Mouse (Mus musculus) ovary, adult 18-20 months (tissue): Measurements from ENCODE around the gene Zfp418.
"Not testable (repeated sequence)": the region's sequence is repeated elsewhere in the genome, so short reads cannot be mapped to it uniquely, and the experiment has no call there.

Experiments used
- DNase-seq: peaks from one replicate; pipeline ENCODE4 v3.0.0; 2022; ENCODE audit warnings: low spot score, mixed read lengths

Gene Zfp418

GRCm38 (mm10) chr7:7171227-7172147 lies at the start of gene Zfp418:
Zfp418 (plus strand) TSS chr7:7171330.
- DNase-seq = peak; percentile 46

GRCm38 (mm10) chr7:7121602-7121980 lies 49.5 kb upstream of the Zfp418 start:
- no peak for DNase-seq

- not testable (repeated sequence) for DNase-seq
These were observed 40.5 kb upstream of the Zfp418 start for GRCm38 (mm10) chr7:7130491-7131124.

GRCm38 (mm10) chr7:7132751-7133150 lies 38.4 kb upstream of the Zfp418 start:
- DNase-seq = no peak

- peak; percentile 39 for DNase-seq
These were observed 34.7 kb upstream of the Zfp418 start, which contains the start of gene Zfp773 for GRCm38 (mm10) chr7:7136379-7136866. Zfp773 (minus strand) TSS chr7:7136755.

- DNase-seq = no peak
These were observed 26.9 kb upstream of the Zfp418 start for GRCm38 (mm10) chr7:7144215-7144614.

- no peak for DNase-seq
These were observed 25.0 kb upstream of the Zfp418 start for GRCm38 (mm10) chr7:7145991-7146608.

- no peak for DNase-seq
These were observed 14.8 kb downstream of the Zfp418 start for GRCm38 (mm10) chr7:7185897-7186296.

GRCm38 (mm10) chr7:7187417-7188190 lies 16.5 kb downstream of the Zfp418 start:
- no peak for DNase-seq

- DNase-seq = peak; percentile 15
These were observed 17.2 kb downstream of the Zfp418 start for GRCm38 (mm10) chr7:7188191-7188942.

- peak; percentile 11 for DNase-seq
These were observed 38.4 kb downstream of the Zfp418 start, which contains the start of gene Zfp772 for GRCm38 (mm10) chr7:7209313-7210151. Zfp772 (minus strand) TSS chr7:7209998.
